Mouse (Mus musculus): ENCODE results near the gene Arl3.

Arl3 gene

GRCm38 (mm10) chr19:46518352-46518787 is 54.6 kb downstream of the Arl3 start:
- DNase-seq (ENCODE audit: low read depth, low spot score) = no peak

DNA sequence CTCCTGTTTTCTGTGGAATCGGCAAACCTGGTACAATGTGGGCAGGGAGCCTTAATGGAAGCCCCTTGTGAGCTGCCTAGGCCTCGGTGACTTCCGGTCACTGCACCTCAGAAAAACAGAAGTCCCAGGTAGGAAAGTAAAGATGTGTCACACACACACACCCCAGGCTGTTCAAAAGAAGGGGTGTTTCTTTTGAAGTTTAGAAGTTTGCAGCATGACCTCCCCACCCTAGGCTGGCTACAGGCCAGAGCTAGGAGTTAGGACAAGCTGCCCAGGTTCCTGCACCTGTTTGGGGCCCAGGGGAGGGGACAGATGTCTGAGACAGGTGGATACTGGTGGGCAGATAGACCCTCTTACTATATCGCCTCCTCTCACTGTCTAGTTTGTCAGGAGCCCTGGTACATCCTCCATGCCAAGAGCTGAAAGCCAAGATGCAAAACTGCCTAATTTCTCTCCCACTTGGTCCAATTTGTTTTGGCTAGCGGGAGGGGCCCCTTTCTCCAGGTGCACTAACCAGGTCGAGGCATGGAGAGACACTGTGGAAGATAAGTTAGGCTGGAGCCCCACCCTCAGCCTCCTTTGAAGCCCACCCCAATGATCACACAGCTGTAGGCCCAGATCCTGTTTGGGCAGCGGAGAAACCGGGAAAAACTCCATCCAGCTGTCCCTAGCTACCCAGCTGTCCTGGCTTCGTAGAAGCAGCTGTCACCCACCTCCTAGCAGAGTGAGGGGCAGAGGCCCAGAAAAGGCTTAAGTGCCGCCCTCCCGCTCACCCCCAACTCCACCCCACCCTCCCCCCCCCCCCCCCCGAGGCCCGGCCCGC is 55.3 kb downstream of the Arl3 start:
- DNase-seq (ENCODE audit: low read depth, low spot score) = no peak

GRCm38 (mm10) chr19:46516667-46517528 is 56.1 kb downstream of the Arl3 start:
- no peak for DNase-seq (ENCODE audit: low read depth, low spot score)

DNA sequence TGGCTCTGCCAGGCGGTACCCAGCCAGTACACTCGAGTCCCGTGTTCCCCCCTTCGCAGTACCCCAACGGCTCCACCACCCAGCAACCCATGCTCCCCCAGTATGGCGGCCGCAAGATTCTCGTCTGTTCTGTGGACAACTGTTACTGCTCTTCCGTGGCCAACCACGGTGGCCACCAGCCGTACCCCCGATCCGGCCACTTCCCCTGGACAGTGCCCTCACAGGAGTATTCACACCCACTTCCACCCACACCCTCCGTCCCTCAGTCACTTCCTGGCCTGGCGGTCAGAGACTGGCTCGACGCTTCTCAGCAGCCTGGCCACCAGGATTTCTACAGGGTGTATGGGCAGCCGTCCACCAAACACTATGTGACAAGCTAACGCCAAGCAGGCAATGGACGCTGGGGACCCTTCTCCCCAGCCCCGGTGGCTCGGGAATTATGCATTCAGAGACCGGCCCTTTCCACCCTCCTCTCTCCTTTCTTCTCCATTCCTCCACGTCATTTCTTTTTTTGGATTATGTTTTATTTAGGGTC is 57.6 kb downstream of the Arl3 start:
- no peak for DNase-seq (ENCODE audit: low read depth, low spot score)

- DNase-seq (ENCODE audit: low read depth, low spot score) = no peak
Observed at GRCm38 (mm10) chr19:46514387-46514786, 58.6 kb downstream of the Arl3 start.

DNA sequence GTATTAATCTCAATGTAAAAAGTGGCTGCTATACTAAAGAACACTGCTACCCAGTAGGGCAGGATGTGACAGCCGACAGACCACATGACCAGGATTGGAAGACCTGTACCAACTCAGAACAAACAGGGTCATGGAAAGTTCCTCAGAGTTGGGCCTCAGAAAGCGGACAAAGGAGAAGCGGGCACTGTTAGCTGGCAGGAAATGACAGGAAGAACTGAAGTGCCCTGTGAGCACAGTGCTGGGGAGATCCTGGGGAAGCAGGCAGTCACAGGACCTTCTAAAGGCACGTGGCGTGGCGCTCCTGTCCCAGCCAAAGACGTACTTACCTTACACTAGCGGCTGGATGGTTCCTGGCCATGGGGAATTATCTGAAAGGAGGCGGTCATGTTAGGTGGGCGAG is 61.7 kb downstream of the Arl3 start:
- no peak for DNase-seq (ENCODE audit: low read depth, low spot score)

- DNase-seq (ENCODE audit: low read depth, low spot score) = no peak
Observed at GRCm38 (mm10) chr19:46510824-46511223, 62.2 kb downstream of the Arl3 start.

GRCm38 (mm10) chr19:46510401-46510800 is 62.6 kb downstream of the Arl3 start:
- DNase-seq (ENCODE audit: low read depth, low spot score) = no peak

DNA sequence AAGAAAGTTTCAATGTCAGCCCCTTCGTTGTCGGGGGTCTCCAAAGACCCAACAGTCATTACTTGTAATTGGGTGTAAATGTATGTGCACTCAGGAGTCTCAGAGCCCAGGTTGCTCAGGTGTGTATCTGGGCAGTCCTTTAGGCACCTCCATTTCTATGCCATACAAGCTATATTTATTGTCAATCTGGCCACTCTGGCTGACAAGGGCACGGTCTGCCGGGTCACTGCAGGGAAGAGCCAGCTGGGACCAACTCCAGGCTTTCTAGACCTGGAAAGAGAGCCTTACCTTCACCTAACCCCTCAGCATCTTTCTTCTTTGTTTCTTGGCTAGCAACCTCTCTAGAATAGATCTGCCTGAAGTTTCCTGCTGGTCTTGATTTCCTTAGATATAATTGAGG is 63.3 kb downstream of the Arl3 start:
- no peak for DNase-seq (ENCODE audit: low read depth, low spot score)

DNA sequence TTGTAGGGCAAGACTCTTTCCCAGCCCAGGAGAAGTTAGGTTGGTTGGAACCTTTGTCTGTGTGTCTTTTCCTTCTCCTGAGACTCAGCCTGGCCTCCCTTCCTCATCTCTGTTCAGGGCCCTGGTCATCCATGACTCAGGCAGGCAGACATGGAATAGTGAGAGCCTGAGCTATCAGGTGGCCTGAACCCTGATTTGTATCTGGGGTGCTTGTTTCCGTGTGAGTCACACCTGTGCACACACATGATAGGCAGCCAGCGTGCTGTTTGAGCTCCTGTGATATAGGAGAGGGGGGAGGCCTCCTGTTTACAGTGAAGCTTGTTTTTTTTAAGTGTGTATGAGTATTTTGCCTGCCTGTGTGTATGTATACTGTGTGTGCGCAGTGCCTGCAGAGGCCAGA is 63.8 kb downstream of the Arl3 start:
- DNase-seq (ENCODE audit: low read depth, low spot score) = no peak

DNA sequence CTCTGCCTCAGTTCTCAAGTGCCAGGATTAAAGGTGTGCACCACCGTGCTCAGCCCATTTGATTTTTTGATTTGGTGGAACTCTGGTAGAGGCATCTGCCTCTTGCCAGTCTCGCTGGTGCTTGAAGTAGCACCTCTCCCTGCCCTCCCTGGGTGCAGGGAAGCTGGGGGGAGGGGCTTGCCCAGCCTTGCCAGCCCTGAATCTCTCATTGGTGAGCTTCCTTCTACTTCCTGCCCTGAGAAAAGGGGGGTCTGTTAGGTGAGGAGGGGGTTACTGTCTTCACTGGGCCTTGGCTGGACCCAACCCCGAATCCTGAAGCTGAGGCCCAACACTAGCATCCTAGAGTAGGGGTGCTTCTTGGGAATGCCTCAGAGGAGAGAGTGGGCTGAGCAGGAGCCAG is 64.3 kb downstream of the Arl3 start:
- DNase-seq (ENCODE audit: low read depth, low spot score) = no peak

- DNase-seq (ENCODE audit: low read depth, low spot score) = no peak
Observed at GRCm38 (mm10) chr19:46507806-46508205, 65.2 kb downstream of the Arl3 start.

DNA sequence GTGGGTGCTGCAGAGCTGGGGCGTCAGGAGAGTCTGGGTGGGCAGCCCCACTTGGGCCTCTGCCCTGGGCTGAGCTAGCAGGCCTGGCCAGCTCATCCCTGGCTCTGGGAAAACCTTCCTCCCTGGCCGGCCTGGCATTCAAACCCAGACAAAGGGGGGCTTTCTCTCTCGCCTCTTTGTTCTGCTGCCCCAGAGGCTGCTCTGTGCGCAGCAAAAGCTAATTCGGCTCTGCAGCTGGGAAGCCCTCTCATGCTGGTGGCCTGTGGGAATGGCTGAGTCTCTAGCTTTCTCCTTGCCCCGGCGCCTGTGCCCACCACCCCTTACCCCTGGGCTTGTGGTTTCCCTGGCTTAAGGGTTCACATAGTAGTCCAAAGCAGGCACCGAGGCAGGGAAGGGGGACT is 65.8 kb downstream of the Arl3 start:
- no peak for DNase-seq (ENCODE audit: low read depth, low spot score)

DNA sequence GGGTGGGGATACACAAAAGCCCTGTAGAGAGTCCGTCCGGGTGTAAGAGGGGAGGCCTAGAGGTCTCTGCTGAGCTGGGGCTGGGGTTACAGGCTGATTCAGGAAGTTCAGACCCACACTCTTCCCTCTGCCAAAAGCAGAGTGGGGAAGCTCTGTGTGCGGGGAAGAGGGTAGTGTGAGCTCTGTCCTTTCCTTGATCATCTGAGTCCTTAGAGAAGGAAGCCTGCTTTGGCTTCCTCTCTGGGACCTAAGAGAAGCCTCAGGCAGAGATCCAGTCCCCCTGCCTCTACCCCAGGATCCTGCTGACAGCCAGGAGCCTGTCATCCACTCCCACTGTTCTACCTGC is 66.7 kb downstream of the Arl3 start:
- no peak for DNase-seq (ENCODE audit: low read depth, low spot score)

- DNase-seq (ENCODE audit: low read depth, low spot score) = no peak
Observed at GRCm38 (mm10) chr19:46505646-46506371, 67.2 kb downstream of the Arl3 start.

GRCm38 (mm10) chr19:46504822-46505417 is 68.1 kb downstream of the Arl3 start:
- DNase-seq (ENCODE audit: low read depth, low spot score) = no peak

GRCm38 (mm10) chr19:46504085-46504552 is 68.9 kb downstream of the Arl3 start:
- no peak for DNase-seq (ENCODE audit: low read depth, low spot score)

DNA sequence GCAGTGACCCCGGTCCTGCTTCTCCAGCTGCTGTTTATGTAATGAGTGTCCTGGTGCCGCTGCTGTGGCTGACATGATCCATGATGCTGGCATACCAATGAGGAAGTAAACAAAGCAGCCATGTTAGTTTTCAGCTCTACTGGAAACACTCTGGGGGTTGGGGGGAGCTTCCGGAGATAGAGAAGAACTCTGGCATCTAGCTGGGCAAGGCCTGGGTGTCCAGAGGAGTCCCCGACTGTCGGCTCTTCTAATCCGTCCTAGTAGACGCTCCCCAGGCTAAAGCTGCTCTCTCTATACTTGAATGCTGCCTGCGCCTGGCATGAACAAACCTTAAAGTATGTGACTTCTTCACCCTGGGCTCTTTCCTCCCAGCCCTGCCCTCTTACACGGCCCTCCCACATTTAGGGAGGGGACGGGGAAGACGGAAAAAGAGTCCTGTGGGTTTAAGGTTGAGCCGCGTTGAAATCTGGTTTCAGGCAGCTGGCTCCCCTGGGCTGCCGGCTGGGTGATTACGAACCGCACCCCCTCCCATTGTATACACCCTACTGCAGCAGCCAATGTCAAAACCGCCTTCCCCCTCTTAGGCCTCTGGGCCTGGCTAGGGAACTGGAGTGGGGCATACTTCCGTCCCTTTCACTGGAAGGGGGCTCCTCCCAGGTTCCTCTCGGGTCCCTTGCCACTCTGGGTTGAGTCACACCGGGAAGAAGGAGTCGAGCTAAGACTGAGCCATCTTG is 69.5 kb downstream of the Arl3 start:
- no peak for DNase-seq (ENCODE audit: low read depth, low spot score)

DNA sequence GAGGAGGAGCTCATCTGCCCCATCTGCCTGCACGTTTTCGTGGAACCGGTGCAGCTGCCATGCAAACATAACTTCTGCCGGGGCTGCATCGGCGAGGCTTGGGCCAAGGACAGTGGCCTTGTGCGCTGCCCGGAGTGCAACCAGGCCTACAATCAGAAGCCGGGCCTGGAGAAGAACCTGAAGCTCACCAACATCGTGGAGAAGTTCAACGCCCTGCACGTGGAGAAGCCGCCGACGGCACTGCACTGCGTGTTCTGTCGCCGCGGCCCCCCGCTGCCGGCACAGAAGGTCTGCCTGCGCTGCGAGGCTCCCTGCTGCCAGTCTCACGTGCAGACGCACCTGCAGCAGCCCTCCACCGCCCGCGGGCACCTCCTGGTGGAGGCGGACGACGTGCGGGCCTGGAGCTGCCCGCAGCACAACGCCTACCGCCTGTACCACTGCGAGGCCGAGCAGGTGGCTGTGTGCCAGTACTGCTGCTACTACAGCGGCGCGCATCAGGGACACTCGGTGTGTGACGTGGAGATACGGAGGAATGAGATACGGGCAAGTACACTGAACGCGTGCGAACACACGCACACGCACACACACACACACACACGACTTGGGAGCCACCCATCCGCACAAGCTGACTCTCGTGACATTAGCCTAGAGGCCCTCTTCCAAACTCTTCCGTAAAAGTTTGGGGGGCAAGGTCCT is 70.4 kb downstream of the Arl3 start:
- no peak for DNase-seq (ENCODE audit: low read depth, low spot score)

- no peak for DNase-seq (ENCODE audit: low read depth, low spot score)
Observed at GRCm38 (mm10) chr19:46502069-46502455, 70.9 kb downstream of the Arl3 start.
